Mouse (Mus musculus): ENCODE data around the gene Snai3.

Gene Snai3

GRCm38 (mm10) chr8:122460524-122461472 is at the start of gene Snai3:
TSS of gene Snai3 (minus strand) at chr8:122460733.
- peak; percentile 95 for DNase-seq

- peak; percentile 98 for DNase-seq
Observed at GRCm38 (mm10) chr8:122500856-122501255, 40.3 kb upstream of the Snai3 start.

- DNase-seq: no peak
Observed at GRCm38 (mm10) chr8:122497912-122498311, 37.4 kb upstream of the Snai3 start.

GRCm38 (mm10) chr8:122497016-122497734 is 36.6 kb upstream of the Snai3 start:
- no peak for DNase-seq

DNA sequence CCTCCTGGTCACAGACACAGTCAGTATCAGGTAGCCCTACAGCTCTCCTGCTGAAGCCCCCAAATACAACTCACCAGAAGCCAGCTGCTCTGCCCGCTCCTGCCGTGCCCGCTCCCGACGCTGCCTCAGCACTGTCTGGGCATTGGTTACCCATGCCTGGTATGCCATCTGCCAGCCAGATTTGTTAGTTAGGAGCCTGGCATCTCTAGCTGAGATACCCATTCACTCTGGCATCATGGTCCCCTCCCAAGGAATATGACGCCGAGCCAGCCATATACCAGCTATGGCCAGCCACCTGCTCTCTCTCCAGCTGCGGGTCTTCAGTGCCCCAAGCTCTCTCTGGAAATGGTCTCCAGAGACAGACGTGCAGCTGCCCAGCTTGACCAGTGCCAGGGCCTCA is 27.9 kb upstream of the Snai3 start:
- DNase-seq: no peak

DNA sequence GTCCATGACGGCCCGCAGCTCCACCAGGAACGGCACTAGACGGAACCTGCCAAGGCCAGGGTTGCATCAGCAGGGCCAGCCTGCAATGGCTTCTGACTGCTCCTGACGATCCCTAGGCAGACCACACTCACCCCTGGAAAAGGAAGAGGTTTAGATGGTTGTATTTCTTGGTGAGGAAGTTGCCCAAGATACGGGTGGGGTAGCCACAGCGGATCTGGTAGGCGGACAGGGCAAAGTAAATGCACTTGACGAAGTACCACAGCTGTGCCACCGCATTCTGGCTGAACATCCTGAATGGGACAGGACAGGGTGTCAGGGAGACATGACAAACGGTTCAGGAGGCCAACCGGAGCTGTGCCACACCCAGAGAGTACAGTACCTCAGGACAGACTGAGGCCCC is 24.3 kb upstream of the Snai3 start:
- DNase-seq: no peak

DNA sequence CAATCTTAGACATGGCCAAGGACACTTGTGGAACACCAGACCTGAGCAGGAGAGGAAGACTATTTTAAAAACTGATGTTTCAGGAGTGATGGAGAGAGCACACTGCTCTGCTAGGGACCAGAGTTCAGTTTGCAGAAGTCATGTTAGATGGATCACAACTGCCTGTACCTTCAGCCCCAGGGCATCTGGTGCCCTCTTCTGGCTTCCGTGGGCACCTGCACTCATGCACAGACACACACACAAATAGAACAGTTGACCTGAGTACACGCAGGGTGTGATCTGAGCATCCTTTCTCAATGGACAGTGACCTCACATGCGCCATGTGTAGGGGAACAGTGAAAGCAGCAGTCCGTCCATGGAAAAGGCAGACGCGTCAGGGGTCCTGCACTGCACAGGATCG is 23.3 kb upstream of the Snai3 start:
- no peak for DNase-seq

- peak; percentile 94 for DNase-seq
Observed at GRCm38 (mm10) chr8:122482448-122482847, 21.9 kb upstream of the Snai3 start.

DNA sequence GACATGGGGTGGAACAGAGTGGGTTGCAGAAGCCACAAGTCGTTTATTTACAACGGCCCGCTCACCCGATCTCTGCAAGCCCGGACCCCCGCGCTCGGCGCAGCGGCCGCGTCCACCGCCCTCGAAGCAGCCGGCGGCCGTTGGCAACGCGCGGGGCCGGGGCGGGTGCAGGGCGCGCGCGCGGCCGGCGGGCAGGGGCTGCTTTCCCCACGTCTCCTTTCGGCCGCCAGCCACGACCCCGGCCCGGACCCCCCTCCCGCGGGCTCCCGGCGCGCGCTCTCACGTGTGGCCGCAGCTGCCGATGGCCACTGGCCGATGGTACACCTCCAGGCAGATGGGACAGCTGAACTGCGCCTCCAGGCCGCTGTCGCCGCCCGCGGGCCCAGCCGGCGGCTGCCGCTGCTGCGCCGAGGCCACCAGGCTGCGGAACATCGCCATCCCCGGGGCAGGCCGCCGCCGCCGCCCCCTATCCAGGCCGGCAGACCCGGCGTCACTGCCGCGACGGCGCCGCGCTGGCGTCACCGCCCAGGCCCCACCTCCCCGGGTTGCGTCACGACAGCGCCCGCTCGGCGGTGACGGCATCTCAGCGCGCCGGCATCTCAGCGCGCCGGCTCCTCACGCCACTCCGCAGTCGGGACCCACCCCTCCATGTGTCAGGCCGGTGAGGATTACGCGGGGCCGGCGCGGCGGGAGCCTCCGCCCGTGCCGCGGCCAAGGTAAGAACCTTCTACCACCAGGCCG is 15.2 kb upstream of the Snai3 start, which contains the start of the genes Rnf166 and Ctu2:
Gene Rnf166 (minus strand): TSS at position 485 of the 741 bp plus-strand sequence.
Gene Ctu2 (plus strand): TSS at position 564 of the 741 bp plus-strand sequence.
- DNase-seq: peak; percentile 99

DNA sequence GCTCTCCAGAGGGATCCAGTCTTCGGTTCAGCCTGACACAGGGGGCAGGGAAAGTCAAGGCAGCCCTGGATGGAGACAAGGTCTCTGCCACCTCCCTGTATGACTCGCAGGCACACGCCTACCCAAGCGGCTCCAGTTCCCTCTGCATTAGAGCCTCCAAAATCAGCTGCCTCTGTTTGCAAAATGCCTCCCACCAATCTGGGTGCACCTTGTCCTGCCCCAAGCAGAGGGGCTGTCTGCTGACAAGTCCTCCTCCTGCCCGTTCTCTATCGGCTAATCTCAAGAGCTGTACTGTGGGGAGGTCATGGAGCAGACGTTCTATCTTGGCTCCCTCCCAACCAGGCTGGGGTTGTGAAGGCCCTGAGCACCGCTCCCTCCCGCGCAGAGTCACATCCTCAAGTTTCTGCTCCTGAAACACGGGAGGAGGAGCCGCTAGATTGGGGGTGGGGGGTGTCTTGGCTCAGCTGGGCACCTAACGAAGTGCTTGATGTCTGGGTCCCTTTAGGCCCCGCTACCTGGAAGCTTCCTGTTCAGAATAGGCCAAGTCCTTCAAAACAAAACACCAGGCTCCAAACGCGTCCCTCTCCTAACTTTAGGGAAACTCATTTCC is 14.5 kb upstream of the Snai3 start:
- DNase-seq: peak; percentile 97

- DNase-seq: peak; percentile 95
Observed at GRCm38 (mm10) chr8:122473911-122474421, 13.4 kb upstream of the Snai3 start.

GRCm38 (mm10) chr8:122470691-122471090 is 10.2 kb upstream of the Snai3 start:
- DNase-seq: no peak

DNA sequence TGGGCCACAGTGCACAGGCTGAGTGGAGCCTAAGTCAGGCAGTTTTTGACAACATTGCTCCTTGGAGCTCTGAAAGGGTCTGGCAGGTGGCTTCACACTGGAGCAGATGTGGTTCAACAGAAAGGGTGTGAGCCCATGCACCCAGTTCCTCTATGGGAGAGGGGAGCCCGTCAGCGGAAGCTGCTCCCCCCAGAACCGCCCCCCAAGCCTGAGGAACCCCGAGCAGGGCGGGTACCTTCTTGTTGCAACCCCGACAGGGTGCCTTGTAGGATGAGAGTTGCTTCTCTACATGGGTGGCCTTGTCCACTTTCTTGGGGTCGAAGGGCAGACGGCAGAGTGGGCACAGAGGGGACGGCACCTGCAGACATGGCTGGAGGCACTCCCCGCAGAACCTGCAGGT is 9.4 kb upstream of the Snai3 start:
- DNase-seq: no peak

GRCm38 (mm10) chr8:122469407-122469806 is 8.9 kb upstream of the Snai3 start:
- DNase-seq: peak; percentile 87

- no peak for DNase-seq
Observed at GRCm38 (mm10) chr8:122467816-122468215, 7.3 kb upstream of the Snai3 start.

GRCm38 (mm10) chr8:122464985-122465384 is 4.5 kb upstream of the Snai3 start:
- DNase-seq: peak; percentile 89

GRCm38 (mm10) chr8:122463651-122464640 is 3.4 kb upstream of the Snai3 start:
- DNase-seq: peak; percentile 87

GRCm38 (mm10) chr8:122462510-122462909 is 2.0 kb upstream of the Snai3 start:
- DNase-seq: no peak

DNA sequence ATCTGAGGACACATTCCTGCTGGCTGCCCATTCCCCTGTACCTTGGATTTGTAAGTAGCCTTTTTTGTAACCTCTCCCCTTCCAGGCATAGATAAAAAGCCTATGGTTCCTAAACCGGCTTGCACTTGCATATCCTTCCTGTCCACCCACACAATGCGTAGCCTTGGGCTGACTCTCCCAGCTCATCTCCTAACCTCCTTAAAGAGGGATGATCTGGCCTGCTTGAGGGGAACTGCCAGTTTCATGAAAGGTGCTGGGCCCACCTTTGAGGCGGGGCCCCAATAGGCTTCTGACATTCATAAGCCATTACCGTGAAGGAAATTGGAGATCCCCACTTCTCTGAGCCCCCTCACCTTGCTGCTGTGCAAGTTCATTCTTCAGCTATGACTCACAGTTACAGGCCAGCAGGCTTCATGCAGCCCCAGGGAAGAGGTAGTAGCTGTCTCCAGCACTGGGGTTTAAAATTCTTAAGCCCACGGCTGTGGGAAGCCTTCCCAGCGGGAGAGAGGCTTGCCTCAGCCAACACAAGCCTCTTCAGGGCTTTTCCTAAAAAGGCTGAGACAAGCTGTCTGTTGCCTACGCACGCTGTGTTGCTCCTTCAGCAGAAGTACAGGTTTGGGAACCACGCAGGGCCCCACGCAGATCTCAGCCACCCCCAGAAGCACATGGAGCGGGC is 1.1 kb upstream of the Snai3 start:
- DNase-seq: no peak

GRCm38 (mm10) chr8:122459990-122460389 is 543 bp downstream of the Snai3 start:
- no peak for DNase-seq

All from heart, adult 11 months (tissue).